Mouse (Mus musculus): ENCODE data around the gene Slc48a1.

The Slc48a1 gene

GRCm38 (mm10) chr15:97825071-97825940 is 47.0 kb downstream of the Slc48a1 start:
- DNase-seq (ENCODE audit: low read depth, low spot score), result no peak

- no peak for DNase-seq (ENCODE audit: low read depth, low spot score)
Observed at GRCm38 (mm10) chr15:97825941-97826587, 47.7 kb downstream of the Slc48a1 start.

- no peak for DNase-seq (ENCODE audit: low read depth, low spot score)
Observed at GRCm38 (mm10) chr15:97826588-97827261, 48.4 kb downstream of the Slc48a1 start.

DNA sequence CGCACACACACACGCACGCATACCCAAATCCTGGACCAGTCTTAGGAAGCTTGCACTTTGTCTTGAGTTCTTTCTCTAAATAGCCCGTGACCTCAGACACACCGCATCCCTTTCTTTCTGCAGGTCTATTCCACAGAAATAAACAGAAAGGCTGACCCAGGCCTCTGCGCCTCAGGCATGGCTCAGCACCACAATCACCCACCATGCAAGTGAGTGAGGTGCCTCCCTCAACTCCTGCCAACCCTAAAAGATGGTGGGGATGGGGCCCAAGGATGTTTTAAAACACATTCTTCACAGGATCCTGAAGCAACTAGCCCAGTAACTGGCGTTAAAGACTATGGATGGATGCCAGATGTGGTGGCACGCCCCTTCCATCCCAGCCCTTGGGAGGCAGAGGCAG is 49.1 kb downstream of the Slc48a1 start:
- no peak for DNase-seq (ENCODE audit: low read depth, low spot score)

DNA sequence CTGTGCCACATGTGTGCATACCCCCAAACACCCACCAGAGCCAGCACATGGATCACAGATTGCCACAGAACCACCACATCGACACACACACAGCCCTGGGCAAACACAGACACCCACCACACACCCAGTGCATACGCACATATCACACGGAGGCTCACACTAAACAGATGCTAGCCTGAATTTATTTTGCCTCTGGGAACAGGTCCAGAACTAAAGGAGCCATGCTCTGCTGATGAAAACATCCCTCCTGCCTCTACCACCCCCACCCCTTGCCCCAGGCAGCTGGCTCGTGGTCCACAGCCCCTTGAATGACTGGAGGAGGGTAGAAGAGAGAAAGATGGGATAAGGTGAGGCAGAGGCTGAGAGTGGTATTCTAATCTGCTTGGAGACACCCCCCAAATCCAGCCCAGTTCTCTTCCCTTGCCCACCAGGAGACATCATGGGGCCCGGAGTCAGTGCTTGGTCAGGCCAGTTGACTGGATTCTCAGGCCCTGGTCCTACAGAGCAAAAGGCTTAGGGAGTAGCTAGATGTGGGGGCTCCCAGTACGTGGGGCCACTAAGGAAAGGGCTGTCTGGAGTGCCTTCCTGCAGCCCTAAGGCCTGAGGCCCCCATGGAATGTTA is 50.0 kb downstream of the Slc48a1 start:
- no peak for DNase-seq (ENCODE audit: low read depth, low spot score)

GRCm38 (mm10) chr15:97828901-97829338 is 50.6 kb downstream of the Slc48a1 start:
- no peak for DNase-seq (ENCODE audit: low read depth, low spot score)

GRCm38 (mm10) chr15:97829432-97829831 is 51.1 kb downstream of the Slc48a1 start:
- DNase-seq (ENCODE audit: low read depth, low spot score), result no peak

DNA sequence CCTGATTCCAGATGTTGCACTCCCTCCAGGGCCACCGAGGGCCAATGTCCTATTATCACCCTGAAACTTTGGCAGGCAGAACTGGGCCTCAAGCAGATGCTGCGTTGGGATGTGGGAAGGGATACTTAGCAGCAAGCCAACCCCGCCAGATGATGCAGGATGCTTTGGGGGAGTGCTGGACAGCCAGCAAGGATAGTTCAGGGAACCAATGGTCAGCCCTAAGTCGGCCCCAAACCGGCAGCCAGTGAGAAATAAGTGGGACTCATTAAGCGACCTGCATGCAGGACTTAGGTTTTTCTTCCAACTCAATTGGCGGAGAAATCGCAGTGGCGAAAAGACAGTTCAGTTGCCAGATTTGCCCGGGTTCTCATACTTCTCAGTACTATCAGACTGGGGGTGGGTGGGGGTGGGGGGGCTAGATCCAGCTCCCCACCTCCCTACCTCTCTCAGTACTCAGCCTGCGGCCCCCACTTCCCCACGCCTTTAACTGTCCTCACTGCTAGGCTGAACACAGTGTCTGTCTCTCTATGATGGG is 52.0 kb downstream of the Slc48a1 start:
- DNase-seq (ENCODE audit: low read depth, low spot score), result no peak

DNA sequence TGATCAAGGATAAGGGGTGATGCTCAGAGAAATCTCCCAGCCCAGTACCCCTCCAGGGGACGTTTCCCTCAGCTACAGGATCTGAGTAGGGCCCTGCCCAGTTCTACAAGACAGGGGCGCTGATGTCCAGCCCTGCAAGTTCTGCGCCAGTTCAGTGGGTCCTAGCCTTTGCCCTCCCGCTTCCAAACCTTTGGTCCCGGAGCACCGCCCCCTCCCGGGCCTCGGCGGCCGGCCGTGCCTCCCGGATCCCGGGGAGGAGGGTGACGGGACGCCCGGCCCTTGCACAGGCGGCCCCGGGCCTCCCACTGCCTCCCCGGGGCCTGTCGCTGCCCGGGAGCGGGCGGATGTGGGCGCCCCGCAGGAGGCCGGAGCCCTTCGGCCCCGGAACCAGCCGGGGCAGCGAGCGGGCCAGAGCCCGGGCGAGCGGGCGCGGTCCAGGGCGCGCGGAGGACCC is 52.5 kb downstream of the Slc48a1 start:
- no peak for DNase-seq (ENCODE audit: low read depth, low spot score)

DNA sequence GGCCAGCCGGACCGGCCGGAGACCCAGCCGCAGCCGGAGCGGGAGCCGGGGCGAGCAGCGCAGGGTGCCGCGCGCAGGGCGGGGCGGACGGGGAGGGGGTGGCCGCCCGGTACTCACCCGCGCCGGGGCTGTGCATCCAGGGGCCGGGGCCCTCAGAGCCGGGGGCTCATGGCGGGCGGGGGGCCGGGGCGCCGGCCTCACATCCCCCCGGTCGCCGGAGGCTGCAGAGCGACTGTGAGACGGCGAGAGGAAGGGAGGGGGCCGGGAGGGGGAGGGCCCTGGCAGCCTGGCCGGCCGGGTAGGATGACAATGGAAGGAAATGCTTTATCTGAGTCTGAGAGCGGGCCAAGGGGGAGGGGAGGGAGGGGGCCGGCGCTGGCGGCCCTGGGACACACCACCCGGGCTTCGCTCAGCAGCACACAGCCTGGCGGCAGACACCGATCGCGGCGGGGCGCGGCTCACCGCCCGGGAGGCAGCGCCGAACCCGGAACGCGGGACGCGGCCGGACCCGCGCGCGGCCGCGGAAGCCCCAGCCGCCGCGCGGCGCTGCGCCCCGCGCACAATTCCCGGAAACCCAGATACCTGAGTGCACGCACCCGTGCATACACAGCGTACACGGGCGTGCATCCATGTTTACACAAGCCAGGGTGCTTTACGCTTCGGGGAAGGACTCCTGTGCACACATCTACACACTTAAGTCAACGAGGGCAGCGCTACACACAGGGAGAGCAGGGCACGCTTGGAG is 53.1 kb downstream of the Slc48a1 start:
- peak; percentile 81 for DNase-seq (ENCODE audit: low read depth, low spot score)

GRCm38 (mm10) chr15:97831987-97832640 is 53.8 kb downstream of the Slc48a1 start:
- DNase-seq (ENCODE audit: low read depth, low spot score), result peak; percentile 61

GRCm38 (mm10) chr15:97832764-97833479 is 54.6 kb downstream of the Slc48a1 start:
- no peak for DNase-seq (ENCODE audit: low read depth, low spot score)

DNA sequence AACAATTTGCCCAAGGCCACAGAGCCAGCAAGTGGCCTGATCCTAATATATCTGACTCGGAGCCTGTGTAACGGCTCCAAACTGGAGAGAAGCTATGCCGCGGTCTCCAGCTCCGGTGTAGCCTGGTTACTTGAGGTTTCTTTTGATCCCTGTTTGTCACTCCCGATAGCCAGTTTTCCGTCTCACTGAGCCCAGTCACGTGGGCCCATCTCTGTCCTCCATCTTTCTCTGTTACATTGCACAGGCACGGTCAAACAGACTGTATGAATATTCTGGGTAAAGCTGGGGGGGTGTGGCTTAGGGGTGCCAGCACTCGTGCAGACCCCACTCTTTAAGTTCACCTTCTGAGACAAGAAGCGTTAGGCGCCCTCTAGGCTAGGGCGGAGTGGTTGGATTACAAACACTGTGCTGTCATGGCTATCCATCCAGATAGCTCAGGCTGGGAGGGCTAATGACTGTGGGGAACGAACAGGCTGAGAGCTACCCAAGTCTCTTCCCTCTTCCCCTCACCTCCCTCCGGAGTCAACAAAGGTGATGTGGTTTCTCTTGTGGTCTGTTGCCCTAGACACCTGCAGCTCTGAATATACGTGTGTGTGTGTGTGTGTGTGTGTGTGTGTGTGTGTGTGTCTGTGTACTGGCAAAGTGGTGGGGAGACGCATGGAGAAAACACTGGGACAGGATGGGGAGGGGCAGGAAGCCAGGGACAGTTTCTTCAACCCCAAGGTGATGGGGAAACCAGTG is 58.0 kb downstream of the Slc48a1 start:
- DNase-seq (ENCODE audit: low read depth, low spot score), result no peak

GRCm38 (mm10) chr15:97836894-97837247 is 58.6 kb downstream of the Slc48a1 start:
- no peak for DNase-seq (ENCODE audit: low read depth, low spot score)

DNA sequence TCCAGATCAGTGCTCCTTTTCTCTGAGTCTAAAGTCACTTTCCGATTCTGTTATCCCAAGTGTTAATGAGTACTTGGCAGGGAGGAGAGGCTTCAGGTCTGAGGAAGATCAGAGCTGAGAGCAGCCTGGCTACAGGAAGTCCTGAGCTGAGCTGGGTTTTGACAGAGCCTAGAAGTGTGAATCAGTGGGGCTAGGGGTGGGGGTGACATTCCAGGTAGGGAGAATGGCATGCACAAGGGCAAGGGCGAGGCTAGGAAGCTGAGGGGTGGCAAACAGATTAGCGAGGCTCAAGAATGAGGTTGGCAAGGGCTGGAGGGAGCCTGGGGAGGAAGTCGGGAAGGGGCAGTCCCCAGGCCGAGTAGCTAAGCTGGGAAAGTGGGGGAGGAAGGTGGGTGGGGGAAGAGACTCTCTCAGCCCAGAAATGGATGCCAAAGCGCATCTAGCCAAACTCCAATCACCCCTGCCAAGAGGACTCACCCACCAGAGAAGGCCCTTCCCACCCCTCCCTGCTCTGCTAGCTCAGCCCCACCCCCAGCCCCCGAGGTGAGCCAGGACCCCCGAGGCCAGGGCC is 59.3 kb downstream of the Slc48a1 start:
- DNase-seq (ENCODE audit: low read depth, low spot score), result no peak

DNA sequence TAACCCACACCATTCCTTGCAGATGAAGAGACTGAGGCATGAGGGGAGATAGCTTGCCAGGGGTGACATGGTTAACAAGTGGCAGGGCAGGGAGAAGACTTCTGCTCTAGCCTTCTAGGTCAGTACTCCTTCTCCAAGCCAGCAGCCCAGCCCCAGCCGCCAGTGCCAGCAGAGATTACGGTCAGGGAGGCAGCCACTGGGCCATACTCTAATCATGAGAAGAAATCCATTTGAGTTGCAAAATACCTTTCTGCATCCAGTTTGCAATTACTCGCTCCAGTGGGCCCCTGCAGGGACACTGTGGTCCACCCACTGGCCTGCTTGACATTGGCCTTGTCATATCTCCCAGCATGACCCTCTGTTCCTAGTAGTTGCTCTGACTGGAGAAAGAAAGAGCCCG is 60.1 kb downstream of the Slc48a1 start:
- DNase-seq (ENCODE audit: low read depth, low spot score), result no peak

DNA sequence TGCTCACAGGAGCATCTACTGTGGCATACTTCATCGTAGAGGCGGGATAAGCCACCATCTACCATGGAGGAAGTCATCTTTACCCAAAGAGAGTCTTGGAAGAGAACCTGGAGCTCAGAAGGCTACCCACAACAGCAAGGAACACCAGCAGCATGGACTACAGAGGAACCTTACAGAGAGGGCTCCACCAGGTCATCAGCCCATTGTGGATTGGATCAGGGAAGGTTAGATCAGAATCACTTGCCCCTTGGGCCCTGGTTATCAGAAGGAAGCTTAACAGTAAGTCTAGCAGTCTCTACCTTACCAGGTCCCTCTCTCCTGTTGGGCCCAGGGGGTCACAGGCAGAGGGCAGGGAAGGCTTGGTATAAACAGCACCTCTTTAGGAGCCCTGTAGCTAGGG is 60.7 kb downstream of the Slc48a1 start:
- DNase-seq (ENCODE audit: low read depth, low spot score), result no peak

- DNase-seq (ENCODE audit: low read depth, low spot score), result no peak
Observed at GRCm38 (mm10) chr15:97839473-97839872, 61.2 kb downstream of the Slc48a1 start.

DNA sequence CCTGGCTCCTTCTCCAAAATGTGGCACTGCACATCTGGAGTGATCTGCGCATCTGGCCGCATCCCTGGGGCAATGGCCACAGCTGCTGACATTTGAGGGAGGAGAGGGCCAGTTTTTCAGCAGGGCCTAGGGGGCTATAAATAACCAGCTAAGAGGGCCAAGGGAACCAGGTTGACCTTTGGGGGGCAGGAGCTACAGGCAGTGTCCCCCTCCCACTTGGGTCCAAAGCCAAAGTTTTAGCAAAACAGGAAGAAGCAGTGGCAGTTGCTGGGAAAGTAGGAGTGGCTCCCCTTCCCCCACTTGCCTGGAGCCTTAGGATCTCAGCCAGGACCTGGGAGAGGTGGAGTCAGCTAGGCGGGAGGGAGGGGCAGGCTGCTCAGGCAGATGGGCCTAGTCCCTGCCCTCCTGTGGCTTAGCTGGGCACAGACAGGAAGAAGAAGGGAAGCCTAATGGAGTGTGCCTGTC is 61.7 kb downstream of the Slc48a1 start:
- DNase-seq (ENCODE audit: low read depth, low spot score), result peak; percentile 64
